Mouse (Mus musculus): ENCODE results near the gene Snrnp200.
"Not testable (repeated sequence)": the region's sequence is repeated elsewhere in the genome, so short reads cannot be mapped to it uniquely, and the experiment has no call there.

The Snrnp200 gene

DNA sequence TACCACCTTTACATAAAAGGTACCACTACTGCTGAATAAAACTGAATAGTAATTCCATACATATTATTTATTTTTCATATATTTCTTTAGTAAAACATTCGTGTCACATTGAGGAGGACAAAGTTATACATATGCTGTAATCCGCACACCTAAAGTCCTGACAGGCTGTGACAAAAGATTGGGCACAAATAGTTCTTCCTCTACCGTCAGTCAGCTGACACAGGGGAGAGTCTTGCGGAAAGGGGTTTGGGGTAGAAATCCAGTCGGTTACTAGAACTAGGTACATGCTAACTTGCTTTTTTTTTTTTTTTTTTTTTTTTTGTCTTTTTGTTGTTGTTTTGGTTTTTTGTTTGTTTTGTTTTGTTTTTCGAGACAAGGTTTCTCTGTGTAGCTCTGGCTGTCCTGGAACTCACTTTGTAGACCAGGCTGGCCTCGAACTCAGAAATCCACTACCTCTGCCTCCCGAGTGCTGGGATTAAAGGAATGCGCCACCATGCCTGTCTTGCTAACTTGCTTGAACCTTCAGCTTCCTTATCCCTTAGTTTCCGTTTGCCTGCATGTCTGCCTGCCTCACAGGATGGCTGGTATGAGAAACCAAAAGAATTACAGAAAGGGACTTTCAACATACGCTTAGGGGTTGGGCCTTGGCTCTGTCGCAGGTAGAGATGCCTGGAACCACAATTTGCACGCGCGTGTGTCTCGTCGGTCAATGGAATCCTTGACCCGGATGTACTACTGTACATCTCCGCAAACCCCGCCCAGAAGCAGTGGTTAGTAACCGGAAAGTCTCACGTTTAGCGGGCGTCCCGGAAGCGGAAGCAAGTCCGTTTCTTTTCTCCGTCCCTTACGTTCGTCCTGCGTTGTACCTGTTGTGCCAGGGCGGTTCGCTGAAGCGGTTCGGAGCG is at the start of gene Snrnp200, which contains the start of gene 1810024B03Rik:
Gene Snrnp200, plus strand, starts transcription at position 840 of the 905 bp plus-strand sequence.
Gene 1810024B03Rik, minus strand, starts transcription at position 734 of the 905 bp plus-strand sequence.
- peak; percentile 98 for DNase-seq (ENCODE audit: extremely low read depth, low read depth)

- no peak for DNase-seq (ENCODE audit: extremely low read depth, low read depth)
These were observed 42.5 kb upstream of the Snrnp200 start for GRCm38 (mm10) chr2:127165675-127166074.

GRCm38 (mm10) chr2:127166261-127166660 is 41.9 kb upstream of the Snrnp200 start:
- DNase-seq (ENCODE audit: extremely low read depth, low read depth): peak; percentile 22

GRCm38 (mm10) chr2:127182598-127183381 is 25.4 kb upstream of the Snrnp200 start:
- no peak for DNase-seq (ENCODE audit: extremely low read depth, low read depth)

DNA sequence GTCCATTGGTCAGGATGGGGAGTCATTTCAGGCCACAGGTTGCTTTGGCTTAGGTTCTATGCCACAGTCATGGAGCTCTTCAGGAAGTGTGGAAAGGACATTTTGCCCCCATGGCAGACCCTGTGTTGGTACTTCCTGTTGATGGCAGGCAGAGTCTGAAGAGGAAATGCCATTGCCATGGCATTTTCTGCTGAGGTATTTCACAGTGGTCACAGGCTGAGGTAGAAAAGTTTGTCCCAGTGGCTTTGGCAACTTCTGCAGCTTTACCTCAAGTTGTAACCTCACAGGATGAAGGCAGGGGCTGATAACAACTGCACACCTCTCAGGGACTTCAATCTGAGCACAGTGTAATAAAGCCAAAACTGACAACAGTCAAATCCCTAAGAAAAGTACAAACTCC is 18.6 kb upstream of the Snrnp200 start:
- DNase-seq (ENCODE audit: extremely low read depth, low read depth): no peak

DNA sequence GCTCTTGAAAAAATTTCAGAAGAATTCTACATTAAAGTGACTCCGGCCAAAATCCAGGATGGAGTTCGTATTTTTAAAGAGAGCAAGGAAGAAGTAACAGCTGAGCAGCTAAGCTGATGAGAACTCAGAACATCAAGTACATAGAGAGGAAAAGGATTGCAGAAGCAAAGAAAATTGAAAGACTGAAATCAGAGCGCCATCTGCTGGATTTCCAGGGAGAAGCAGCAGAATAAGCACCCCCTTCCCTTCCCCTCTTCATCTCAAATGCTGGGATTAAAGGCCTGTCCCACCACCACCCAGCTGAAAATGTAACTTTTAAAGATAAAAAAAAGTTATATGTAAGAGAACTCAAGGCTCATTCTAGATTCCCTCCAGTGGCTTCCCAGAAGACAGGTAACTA is 3.3 kb upstream of the Snrnp200 start:
- DNase-seq (ENCODE audit: extremely low read depth, low read depth): peak; percentile 35

DNA sequence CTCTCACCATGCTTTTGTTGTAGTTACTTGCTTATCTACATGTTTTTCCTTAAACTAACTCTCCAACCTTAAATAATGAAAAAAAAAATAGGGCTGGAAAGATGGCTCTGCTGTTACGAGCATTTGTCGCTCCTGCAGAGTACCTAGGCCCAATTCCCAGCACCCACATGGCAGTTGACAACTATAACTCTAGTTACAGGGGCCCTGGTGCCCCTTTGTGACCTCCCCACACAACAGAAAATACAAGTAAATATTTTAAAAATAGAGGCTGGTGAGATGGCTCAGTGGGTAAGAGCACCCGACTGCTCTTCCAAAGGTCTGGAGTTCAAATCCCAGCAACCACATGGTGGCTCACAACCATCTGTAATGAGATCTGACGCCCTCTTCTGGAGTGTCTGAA is 2.2 kb upstream of the Snrnp200 start:
- not testable (repeated sequence) for DNase-seq (ENCODE audit: extremely low read depth, low read depth)

GRCm38 (mm10) chr2:127206916-127207315 is 1.3 kb upstream of the Snrnp200 start:
- peak; percentile 26 for DNase-seq (ENCODE audit: extremely low read depth, low read depth)

DNA sequence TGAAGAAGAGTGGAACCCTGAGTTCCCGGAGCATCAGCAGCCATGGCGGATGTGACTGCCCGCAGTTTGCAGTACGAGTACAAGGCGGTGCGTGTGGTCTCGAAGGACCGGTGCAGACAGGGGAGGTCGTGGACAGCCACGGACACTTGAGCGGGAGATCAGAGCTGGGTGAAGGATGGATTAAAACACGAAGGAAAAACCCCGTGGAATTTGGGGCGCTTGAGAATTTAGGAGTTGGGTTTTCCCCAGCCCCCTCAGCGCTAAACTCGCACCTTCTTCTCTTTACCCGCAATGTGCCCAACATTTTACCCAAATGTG is 225 bp downstream of the Snrnp200 start:
- DNase-seq (ENCODE audit: extremely low read depth, low read depth): no peak

- no peak for DNase-seq (ENCODE audit: extremely low read depth, low read depth)
These were observed 2.5 kb downstream of the Snrnp200 start for GRCm38 (mm10) chr2:127210701-127211100.

DNA sequence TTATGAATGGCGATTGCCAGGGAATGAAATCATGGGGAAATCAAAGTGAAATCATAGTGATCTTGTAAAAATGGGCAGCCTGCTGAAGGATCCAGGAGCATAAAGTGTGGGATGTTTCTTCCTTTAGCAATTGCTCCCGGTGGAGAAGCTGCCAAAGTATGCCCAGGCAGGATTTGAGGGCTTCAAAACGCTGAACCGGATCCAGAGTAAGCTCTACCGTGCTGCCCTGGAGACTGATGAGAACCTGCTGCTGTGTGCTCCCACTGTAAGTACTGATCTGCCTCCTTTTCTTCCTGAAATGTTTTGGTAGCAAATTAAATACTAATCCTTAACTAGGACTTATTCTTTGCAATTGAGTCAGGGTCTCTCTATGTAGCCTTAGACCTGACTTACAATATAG is 9.6 kb downstream of the Snrnp200 start:
- DNase-seq (ENCODE audit: extremely low read depth, low read depth): no peak

DNA sequence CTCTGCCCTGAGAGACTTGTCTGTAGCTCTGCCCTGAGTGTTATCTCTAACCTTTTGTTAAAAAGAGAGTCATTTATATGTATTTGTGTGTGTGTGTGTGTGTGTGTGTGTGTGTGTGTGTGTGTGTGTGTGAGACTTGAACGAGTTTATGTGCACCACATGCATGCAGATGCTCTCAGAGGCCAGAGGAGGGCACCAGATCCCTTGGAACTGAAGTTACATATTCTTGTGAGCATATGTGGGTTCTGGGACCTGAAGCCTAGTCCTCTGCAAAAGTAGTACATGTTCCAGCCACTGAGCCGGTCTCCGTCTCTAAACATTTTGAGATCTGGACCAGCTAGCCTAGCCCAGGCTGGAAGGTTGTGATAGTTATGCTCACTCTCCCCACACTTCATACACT is 17.1 kb downstream of the Snrnp200 start:
- no peak for DNase-seq (ENCODE audit: extremely low read depth, low read depth)

DNA sequence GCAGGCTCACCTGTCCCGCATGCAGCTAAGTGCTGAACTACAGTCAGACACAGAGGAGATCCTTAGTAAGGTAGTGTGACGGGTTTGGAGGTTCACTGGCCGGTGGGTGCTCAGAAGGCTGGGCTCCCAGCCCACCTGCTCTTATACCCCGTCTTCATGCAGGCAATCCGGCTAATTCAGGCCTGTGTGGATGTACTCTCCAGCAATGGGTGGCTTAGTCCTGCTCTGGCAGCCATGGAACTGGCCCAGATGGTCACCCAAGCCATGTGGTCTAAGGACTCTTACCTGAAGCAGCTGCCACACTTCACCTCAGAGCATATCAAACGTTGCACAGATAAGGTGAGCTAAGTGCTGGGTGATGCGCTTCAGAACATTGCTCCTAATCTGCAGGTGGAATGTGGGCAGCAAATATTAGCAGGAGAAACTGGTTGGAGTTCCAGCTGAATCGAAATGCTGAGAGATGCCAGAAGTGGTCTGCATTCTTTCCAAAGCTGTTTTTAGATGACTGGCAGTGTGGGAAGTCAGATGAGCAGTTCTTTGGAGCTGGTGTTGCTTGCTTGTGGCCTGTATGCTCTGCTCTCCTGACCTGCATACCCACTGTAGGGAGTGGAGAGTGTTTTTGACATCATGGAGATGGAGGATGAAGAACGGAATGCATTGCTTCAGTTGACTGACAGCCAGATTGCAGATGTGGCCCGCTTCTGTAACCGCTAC is 29.9 kb downstream of the Snrnp200 start:
- no peak for DNase-seq (ENCODE audit: extremely low read depth, low read depth)

GRCm38 (mm10) chr2:127240065-127240464 is 31.9 kb downstream of the Snrnp200 start:
- no peak for DNase-seq (ENCODE audit: extremely low read depth, low read depth)

GRCm38 (mm10) chr2:127247592-127248333 is 39.6 kb downstream of the Snrnp200 start, which contains the start of the genes Ciao1 and Tmem127:
Gene Ciao1, minus strand, starts transcription at chr2:127247816.
Gene Tmem127, plus strand, starts transcription at chr2:127247908.
- DNase-seq (ENCODE audit: extremely low read depth, low read depth): peak; percentile 99

DNA sequence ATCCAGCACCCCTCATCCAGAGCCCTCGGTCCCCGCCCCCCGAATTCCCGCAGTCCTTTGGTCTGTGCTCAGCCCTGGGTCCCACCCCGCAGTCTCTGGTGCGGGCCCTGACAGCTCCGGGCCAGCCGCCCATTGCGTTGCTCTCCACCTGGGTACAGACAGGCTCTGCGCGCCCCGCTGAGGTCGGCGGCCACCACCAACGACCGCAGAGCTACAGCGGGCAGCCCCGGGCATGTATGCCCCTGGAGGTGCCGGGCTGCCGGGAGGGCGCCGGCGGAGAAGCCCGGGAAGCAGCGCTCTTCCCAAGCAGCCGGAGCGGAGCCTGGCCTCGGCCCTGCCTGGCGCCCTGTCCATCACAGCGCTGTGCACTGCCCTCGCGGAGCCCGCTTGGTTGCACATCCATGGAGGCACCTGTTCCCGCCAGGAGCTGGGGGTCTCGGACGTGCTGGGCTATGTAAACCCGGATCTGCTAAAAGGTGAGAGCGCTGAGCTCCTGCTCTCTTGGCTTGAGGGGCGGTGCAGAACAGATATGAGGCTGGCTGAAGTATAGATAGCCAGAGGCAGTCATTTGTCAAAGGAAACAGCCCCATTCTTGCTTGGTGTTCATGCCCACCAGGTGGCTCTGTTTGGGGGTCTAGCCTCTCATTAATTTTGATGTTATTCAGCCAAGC is 40.3 kb downstream of the Snrnp200 start:
- DNase-seq (ENCODE audit: extremely low read depth, low read depth): peak; percentile 37

- peak; percentile 43 for DNase-seq (ENCODE audit: extremely low read depth, low read depth)
These were observed 42.3 kb downstream of the Snrnp200 start for GRCm38 (mm10) chr2:127250291-127251008.

DNA sequence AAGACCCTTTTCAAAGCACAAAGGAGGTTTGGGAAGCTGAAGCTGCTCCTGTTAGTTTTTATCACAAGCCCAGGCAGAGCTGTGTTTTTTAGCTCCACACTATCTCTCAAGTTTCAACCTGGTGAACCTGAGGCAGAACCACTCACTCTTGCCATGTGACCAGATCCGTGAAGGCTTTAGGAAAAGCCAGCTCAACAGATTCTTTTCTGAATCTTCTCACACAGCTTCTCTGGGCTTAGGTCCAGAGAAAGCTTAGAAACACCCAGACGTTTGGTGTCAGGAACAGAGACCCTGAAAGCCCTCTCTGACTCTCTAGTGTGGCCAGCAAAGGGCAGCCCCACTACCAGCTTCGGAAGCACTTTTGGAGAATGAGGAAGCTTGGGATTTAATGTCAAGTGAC is 43.3 kb downstream of the Snrnp200 start:
- DNase-seq (ENCODE audit: extremely low read depth, low read depth): no peak

- DNase-seq (ENCODE audit: extremely low read depth, low read depth): no peak
These were observed 43.8 kb downstream of the Snrnp200 start for GRCm38 (mm10) chr2:127251880-127252527.
